Mouse (Mus musculus) forebrain, embryonic 13.5 days (tissue): ENCODE data around the gene Elmo2. TPM values are rescaled to one million over a fixed set of nuclear protein-coding genes. Genes with fewer than 3 reads are reported as not detected.

Experiments used
- ATAC-seq: fragments of 200-750 bp; cut with Nextera tagmentation; 2 replicates; pipeline ENCODE4 v1.8.0; 2017
- H3K27ac ChIP-seq: fragments of 300-500 bp; sonication (generic); 2 replicates; pipeline ENCODE4 v1.5.1; 2015; ENCODE audit warnings: inconsistent platforms, mild to moderate bottlenecking, moderate library complexity
- H3K27me3 ChIP-seq: fragments of 300-500 bp; sonication (generic); 2 replicates; pipeline ENCODE4 v1.6.1; 2015; ENCODE audit warnings: mild to moderate bottlenecking, inconsistent platforms
- H3K36me3 ChIP-seq: fragments of 300-500 bp; sonication (generic); 2 replicates; pipeline ENCODE4 v1.6.1; 2015; ENCODE audit warnings: mild to moderate bottlenecking, inconsistent platforms; ENCODE audit not compliant: poor library complexity, severe bottlenecking
- H3K4me1 ChIP-seq: fragments of 300-500 bp; sonication (generic); 2 replicates; pipeline ENCODE4 v1.6.1; 2015; ENCODE audit warnings: inconsistent platforms
- H3K4me2 ChIP-seq: fragments of 300-500 bp; sonication (generic); 2 replicates; pipeline ENCODE4 v1.6.1; 2015; ENCODE audit warnings: inconsistent platforms, mild to moderate bottlenecking, moderate library complexity
- H3K4me3 ChIP-seq: fragments of 300-500 bp; sonication (generic); 2 replicates; pipeline ENCODE4 v1.5.1; 2015; ENCODE audit warnings: mild to moderate bottlenecking, inconsistent platforms
- H3K9ac ChIP-seq: fragments of 300-500 bp; sonication (generic); 2 replicates; pipeline ENCODE4 v1.6.1; 2015; ENCODE audit warnings: mild to moderate bottlenecking, inconsistent platforms
- H3K9me3 ChIP-seq: fragments of 300-500 bp; sonication (generic); replicated peaks from 2 replicates; pipeline ENCODE4 v1.6.1; 2016; ENCODE audit warnings: inconsistent platforms
- WGBS: fragments of 180-500 bp; shearing (Covaris S2); methylation state at CpG from one replicate; pipeline ENCODE4 v1.1.7; 2015; 5-methylcytosine and 5-hydroxymethylcytosine counted together
- polyA plus RNA-seq: library from polyadenylated mRNA; unstranded; fragments of >200 nt; fragmentation: Nextera tagmentation; extraction: Ambion mirVana; gene quantifications from 2 replicates; pipeline ENCODE4 v1.2.1, GENCODE M21; 2015

Gene Elmo2
- polyA plus RNA-seq, 1 experiment from 2014 or later: 90.5 TPM

DNA sequence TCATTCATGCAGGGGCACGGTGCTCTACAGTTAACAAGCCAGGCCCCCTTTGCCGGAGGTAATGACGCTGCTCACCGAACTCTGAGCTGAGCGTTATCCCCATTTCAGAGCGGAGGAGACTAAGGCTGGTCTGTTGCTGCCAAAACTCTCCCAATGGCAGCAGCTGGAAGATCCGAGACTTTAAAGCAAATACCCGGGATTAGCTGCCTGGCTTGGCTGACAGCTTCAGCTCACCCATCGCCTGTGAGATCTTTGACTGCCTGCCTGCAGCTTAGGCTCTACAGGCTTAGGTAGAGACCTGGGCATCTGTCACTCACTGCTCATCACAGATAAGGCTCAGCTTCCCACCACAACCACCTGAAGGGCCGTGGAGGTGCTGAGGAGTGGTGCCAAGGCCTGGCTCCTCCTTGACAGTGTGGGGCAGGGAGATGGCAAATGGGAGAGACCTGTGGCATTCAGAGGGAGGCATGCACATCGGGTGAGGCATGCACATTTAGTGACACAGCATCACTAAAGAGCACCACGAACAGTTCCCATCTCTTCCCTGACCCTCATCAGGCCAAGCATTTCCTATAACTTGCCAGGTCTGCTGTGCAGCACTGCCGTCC is 15.4 kb downstream of the Elmo2 start:
- ATAC-seq: no peak
- H3K9me3 ChIP-seq: no peaks in the 10 kb centered on the region
- no peaks in the 10 kb centered on the region for H3K27me3 ChIP-seq
- peaks cover 48% of the 10 kb centered on the region for H3K4me1 ChIP-seq
- H3K9ac ChIP-seq: no peak overlapping the region
- H3K4me3 ChIP-seq: no peak overlapping the region
- peak overlapping the region; percentile 38; the same call in 1 of the 2 replicates for H3K27ac ChIP-seq
- H3K36me3 ChIP-seq: peaks cover 82% of the 10 kb centered on the region
- no peak overlapping the region for H3K4me2 ChIP-seq
- 23% methylated on average over 13 of the region's 13 CpGs for WGBS

DNA sequence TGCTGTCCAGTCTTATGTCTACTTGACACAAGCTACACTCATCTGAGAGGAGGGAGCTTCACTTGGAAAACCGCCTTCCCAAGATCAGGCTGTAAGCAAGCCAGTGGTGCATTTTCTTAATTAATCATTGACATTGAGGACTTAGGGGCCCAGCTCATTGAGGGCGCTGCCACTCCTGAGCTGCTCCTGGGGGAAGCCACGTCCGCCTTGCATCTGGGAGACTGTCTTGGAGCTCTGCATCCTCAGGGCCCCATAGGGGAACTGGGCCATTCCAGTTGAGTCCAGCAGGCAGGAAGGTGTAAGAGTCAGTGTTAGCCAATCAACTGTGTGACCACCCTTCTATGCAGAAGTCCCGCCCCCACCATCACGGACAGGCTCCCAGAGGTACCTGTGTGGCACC is 18.5 kb downstream of the Elmo2 start:
- Histone ChIP-seq H3K9ac (no peak overlapping the region), H3K9me3 (no peaks in the 10 kb centered on the region), H3K27ac (no peak overlapping the region), H3K4me3 (no peak overlapping the region), H3K27me3 (no peaks in the 10 kb centered on the region), H3K4me2 (no peak overlapping the region), H3K36me3 (peaks cover 79% of the 10 kb centered on the region), H3K4me1 (peaks cover 37% of the 10 kb centered on the region)
- 87% methylated on average over 6 of the region's 6 CpGs for WGBS
- no peak for ATAC-seq

DNA sequence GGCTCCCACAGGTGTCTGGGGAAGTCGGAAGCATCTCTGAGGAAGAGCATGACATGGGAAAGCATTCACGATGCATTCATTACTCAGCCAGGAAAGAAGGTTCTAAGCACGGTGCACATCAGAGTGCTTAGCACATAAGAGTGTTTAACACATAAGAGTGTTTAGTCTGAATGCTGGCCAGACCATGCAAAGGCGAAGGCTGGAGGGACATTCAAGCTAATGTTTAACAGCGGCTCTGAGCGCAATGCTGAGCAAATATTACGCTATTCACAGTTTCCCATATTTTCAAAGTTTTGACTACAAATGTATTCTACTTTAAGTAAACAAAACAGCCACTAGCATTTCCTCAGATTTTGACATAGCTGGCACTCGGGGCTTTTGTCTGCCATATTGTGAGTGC is 20.8 kb downstream of the Elmo2 start:
- H3K9me3 ChIP-seq: no peaks in the 10 kb centered on the region
- no peaks in the 10 kb centered on the region for H3K27me3 ChIP-seq
- no peak overlapping the region for H3K9ac ChIP-seq
- H3K27ac ChIP-seq: no peak overlapping the region
- 90% methylated on average over 8 of the region's 8 CpGs for WGBS
- no peak overlapping the region for H3K4me3 ChIP-seq
- H3K4me1 ChIP-seq: peaks cover 22% of the 10 kb centered on the region
- ATAC-seq: no peak
- no peak overlapping the region for H3K4me2 ChIP-seq
- H3K36me3 ChIP-seq: peaks cover 84% of the 10 kb centered on the region

DNA sequence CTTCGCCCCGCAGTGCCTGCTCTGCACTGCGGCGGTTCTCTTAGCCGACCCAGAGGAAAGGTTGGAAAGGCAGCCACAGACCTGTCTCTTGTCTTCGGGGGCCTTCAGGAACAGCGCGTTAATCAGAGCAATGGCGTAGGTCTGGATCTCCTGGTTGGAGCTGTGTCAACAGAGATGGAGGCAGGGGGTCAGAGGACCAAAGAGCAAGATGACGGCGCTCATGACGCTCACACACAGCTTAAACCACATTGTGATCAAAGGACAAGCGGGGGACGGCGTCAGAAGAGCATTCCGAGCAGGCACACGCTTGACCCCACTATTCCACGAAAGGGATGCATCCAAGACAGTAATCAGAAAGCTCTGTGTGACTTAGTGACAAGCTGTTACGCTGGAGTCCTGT is 21.5 kb downstream of the Elmo2 start:
- no peaks in the 10 kb centered on the region for H3K27me3 ChIP-seq
- H3K4me2 ChIP-seq: no peak overlapping the region
- H3K4me3 ChIP-seq: no peak overlapping the region
- no peak overlapping the region for H3K27ac ChIP-seq
- H3K9me3 ChIP-seq: no peaks in the 10 kb centered on the region
- H3K4me1 ChIP-seq: peaks cover 19% of the 10 kb centered on the region
- peaks cover 86% of the 10 kb centered on the region for H3K36me3 ChIP-seq
- WGBS: 88% methylated on average over 19 of the region's 19 CpGs
- no peak overlapping the region for H3K9ac ChIP-seq
- ATAC-seq: no peak

DNA sequence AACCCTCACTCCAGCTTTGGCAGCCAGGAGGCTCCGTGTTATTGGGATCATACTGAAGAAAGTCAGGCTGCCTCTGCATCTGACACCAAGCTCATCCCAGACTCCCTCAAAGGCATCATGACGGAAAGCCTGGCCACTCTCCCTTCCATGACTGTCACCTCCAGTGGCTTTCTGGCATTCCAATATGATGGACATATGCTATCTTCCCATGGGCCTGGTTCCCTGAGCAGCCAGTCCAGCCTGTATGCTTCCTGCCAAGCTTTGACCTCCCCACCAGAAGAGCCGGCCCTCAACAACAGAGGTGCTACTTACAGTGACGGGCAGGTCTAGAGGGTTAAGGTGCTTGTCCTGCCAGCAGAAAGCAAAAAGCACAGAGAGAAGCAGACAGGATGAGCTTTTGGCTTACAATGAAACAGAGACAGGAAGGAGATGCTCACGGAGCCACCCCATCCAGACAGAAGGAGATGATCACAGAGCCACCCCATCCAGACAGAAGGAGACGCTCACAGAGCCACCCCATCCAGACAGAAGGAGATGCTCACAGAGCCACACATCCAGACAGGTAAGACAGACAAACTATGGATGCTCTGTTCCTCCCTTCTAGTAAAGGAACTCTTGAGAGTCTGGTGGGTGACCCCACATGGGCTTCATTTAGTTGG is 22.8 kb downstream of the Elmo2 start:
- Histone ChIP-seq H3K27me3 (no peaks in the 10 kb centered on the region), H3K9ac (no peak overlapping the region), H3K9me3 (no peaks in the 10 kb centered on the region), H3K27ac (no peak overlapping the region), H3K36me3 (peaks cover 86% of the 10 kb centered on the region), H3K4me2 (no peak overlapping the region), H3K4me3 (no peak overlapping the region), H3K4me1 (peaks cover 10% of the 10 kb centered on the region)
- ATAC-seq: no peak
- 91% methylated on average over 6 of the region's 6 CpGs for WGBS

DNA sequence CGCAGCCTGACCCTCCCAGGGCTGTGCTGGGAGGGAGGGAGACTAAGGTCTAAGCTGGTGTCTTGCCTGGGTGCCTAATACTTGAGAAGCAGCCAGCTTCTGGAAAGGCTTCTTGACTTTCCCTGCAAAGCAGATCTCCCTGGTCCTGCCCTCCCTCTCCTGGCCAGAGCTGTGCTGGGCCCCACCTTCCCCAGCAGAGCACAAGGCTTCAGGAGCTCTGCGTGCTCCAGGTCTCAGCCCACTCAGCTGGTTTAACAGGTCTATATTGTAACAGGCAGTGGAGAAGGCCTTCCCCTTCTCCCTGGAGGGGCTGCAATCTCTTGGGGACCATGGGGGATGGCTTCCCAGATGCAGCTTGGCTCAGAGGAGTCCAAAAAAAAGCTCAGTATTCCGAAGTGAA is 24.9 kb downstream of the Elmo2 start:
- Histone ChIP-seq H3K36me3 (peaks cover 91% of the 10 kb centered on the region), H3K27me3 (no peaks in the 10 kb centered on the region), H3K4me1 (peaks cover 10% of the 10 kb centered on the region), H3K27ac (peak overlapping the region; percentile 31; the same call in 1 of the 2 replicates), H3K9ac (no peak overlapping the region), H3K4me3 (no peak overlapping the region), H3K9me3 (no peaks in the 10 kb centered on the region), H3K4me2 (no peak overlapping the region)
- WGBS: 56% methylated on average over 3 of the region's 3 CpGs
- ATAC-seq: no peak

DNA sequence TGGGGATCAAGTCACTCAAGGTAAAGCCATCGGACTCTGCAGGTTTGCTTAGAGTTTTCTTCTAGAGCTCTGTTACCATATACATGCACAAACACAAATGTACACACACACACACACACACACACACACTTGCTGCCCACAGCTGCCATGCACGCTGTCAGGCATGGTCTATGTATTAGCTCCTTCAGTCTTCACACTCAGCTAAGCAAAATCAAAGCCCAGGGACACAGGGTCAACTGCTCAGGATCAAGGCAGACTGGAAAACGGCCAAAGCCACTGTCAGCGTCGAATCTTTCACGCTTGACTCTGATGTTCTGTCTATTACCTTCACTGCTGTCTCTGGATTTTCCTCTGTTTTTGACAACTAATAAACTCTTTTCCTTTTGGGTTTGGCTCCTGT is 25.4 kb downstream of the Elmo2 start:
- H3K27ac ChIP-seq: peak overlapping the region; percentile 31; the same call in 1 of the 2 replicates
- 76% methylated on average over 6 of the region's 6 CpGs for WGBS
- H3K4me2 ChIP-seq: no peak overlapping the region
- peaks cover 96% of the 10 kb centered on the region for H3K36me3 ChIP-seq
- H3K9ac ChIP-seq: no peak overlapping the region
- peaks cover 10% of the 10 kb centered on the region for H3K4me1 ChIP-seq
- H3K9me3 ChIP-seq: no peaks in the 10 kb centered on the region
- no peak for ATAC-seq
- no peaks in the 10 kb centered on the region for H3K27me3 ChIP-seq
- no peak overlapping the region for H3K4me3 ChIP-seq

DNA sequence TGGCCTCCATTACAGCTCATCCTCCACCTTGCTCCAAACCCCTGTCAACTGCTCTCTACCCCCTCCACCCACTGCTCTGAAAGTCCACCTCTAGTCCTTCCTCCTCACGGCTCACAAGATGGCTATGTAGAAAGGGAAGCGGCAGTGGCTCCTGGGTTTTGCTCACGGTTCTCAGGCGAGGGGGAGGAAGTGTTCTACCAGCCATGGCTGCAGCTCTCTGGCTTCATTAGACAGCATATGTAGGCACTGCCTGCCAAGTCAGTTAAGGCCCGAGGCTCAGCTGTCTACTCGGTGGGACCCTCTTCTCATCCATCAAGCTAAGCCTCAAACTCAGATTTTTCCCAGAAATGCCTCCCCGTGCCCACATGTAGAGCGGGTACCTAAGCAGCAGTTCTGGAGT is 25.9 kb downstream of the Elmo2 start:
- Histone ChIP-seq H3K4me1 (peaks cover 10% of the 10 kb centered on the region), H3K4me3 (no peak overlapping the region), H3K36me3 (peaks cover 99% of the 10 kb centered on the region), H3K9me3 (no peaks in the 10 kb centered on the region), H3K27ac (peak overlapping the region; percentile 31; the same call in 1 of the 2 replicates), H3K4me2 (no peak overlapping the region), H3K27me3 (no peaks in the 10 kb centered on the region), H3K9ac (peak overlapping the region; percentile 21; the same call in 1 of the 2 replicates)
- WGBS: 78% methylated on average over 8 of the region's 8 CpGs
- ATAC-seq: no peak

DNA sequence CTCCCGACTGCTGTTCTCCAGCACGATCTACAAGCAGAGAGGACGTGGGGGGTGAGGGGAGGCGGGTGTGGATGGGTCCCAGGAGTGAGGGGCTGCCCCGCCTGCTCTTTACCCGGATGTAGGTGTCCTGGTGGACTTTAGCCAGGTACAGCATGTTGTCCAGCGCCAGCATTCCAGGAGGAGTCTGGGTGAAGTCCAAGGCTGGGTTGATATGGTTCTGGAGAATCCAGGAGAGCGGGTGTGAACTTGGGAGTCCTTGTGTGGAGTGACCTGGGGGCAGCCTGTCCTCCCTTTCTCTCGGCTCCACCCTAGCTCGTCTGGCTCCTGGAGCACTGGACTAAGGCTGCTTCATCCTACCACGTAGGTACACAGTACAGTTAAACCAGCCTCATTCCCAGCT is 28.9 kb downstream of the Elmo2 start:
- no peak overlapping the region for H3K4me3 ChIP-seq
- H3K4me2 ChIP-seq: no peak overlapping the region
- H3K27me3 ChIP-seq: no peaks in the 10 kb centered on the region
- no peak overlapping the region for H3K9ac ChIP-seq
- H3K4me1 ChIP-seq: peaks cover 10% of the 10 kb centered on the region
- WGBS: 91% methylated on average over 11 of the region's 11 CpGs
- peaks cover 99% of the 10 kb centered on the region for H3K36me3 ChIP-seq
- no peaks in the 10 kb centered on the region for H3K9me3 ChIP-seq
- ATAC-seq: no peak
- no peak overlapping the region for H3K27ac ChIP-seq

DNA sequence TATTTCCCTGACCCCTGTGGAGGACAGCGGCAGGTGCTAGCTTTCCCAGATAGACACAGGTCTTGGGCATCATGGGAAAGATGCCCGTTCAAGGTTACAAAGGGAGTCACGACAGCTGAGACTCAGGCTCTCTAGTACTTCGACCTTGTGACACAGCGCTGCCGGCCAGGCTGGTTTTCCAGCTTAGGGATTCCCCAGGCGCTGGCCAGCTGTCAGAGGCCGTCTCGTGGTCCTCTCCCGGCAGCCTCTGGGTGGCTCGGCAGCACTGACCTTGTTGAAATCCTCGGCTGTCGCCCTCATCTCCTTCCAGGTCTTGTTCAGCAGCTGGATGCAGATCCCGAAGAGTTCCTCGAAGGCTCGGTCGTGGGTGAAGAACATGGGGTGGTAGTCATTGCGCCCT is 29.7 kb downstream of the Elmo2 start:
- Histone ChIP-seq H3K4me1 (peaks cover 8% of the 10 kb centered on the region), H3K4me3 (no peak overlapping the region), H3K9me3 (no peaks in the 10 kb centered on the region), H3K27ac (no peak overlapping the region), H3K4me2 (no peak overlapping the region), H3K9ac (no peak overlapping the region), H3K36me3 (peaks cover 99% of the 10 kb centered on the region), H3K27me3 (no peaks in the 10 kb centered on the region)
- ATAC-seq: no peak
- 91% methylated on average over 18 of the region's 18 CpGs for WGBS

DNA sequence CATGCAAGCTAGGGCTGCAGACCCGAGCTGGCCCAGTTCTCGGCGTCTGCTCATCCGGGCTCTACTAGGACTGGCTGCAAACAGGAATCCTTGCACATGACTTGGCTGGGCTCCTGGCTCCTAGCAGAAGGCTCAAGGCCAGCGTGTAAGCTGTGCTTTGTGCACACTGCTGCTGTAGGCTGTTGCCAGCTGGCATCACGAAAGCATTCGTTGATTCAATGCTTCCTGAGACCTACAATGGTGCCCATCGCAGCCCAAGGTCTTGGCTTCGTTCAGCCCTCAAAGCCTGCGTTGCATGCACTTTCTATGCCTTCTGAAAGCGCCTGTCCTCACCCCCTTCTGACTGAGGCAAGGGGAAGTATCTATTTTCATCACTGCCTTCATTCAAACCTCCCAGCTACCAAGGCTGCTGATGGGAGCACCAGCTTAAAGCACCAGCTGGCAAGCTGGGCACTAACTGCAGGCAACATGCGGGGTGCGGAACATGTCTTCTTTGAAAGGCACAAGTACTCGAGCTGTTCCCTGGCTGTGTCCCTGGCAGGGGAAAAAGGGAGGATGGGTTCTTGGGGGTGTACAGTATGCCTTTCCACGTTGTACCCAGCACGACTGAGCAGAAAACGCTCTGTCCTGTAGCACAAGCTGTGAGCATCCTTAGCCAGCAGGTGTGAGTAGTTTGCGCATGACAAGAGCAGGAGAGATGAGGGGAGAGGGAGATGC is 37.8 kb downstream of the Elmo2 start:
- WGBS: 49% methylated on average over 18 of the region's 18 CpGs
- Histone ChIP-seq H3K4me1 (peaks cover 35% of the 10 kb centered on the region), H3K36me3 (peaks cover 44% of the 10 kb centered on the region), H3K4me3 (peak overlapping the region; percentile 67), H3K9ac (peak overlapping the region; percentile 76), H3K27ac (peak overlapping the region; percentile 94), H3K27me3 (no peaks in the 10 kb centered on the region), H3K9me3 (no peaks in the 10 kb centered on the region), H3K4me2 (peak overlapping the region; percentile 94)
- peak; percentile 89 for ATAC-seq

DNA sequence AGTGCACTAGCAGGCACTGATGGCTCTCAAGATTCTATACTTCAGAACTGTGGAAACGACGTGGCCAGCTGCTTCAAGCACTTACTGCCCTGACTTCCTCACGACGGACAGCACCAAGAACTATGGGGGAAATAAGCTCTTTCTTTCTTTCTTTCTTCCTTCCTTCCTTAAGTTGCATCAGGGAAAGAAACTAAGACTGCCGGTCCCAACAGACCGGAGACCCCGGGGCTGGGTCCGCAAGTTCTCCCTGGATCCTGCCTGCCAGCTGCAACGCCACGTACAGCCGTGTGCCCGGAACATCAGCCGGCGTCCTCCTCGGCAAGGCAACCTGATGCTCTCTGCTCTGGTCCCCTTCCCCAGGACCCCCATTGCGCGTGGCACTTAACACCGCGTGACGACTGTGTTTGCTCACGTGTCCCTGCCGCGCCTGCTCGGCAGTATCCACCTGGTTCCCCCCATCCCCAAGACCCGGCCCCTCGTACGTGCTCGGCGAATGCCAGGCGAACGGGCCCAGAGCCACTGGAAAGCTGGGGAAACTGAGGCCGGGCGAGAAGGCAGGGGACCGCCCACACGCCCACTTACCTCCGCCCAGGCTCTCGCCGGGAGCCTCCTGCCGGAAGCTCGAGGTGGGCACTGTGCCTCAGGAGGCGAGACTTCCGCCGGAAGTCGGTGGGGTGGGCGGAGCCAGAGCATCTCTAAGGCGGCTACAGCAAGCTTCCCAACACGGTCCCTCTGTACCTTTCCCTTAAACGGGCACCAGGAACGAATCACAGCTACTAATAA is 38.9 kb downstream of the Elmo2 start, which contains the start of gene Slc35c2:
Slc35c2 (minus strand) TSS at position 668 of the 783 bp plus-strand sequence.
- Histone ChIP-seq H3K36me3 (peaks cover 44% of the 10 kb centered on the region), H3K27me3 (no peaks in the 10 kb centered on the region), H3K9me3 (no peaks in the 10 kb centered on the region), H3K4me3 (peak within 1 kb of the TSS; percentile 67), H3K4me1 (peaks cover 36% of the 10 kb centered on the region), H3K4me2 (peak within 1 kb of the TSS; percentile 94), H3K27ac (peak within 1 kb of the TSS; percentile 94), H3K9ac (peak within 1 kb of the TSS; percentile 76)
- under 1% methylated on average over 49 of the region's 49 CpGs for WGBS
- peak; percentile 93 for ATAC-seq
